11 mouse cellular contexts compared by ENCODE assay signal in genomic region chr5:64595220-64595619, GRCm38 (mm10).
DNase-seq lines count a peak whose midpoint lies in the region; ATAC-seq and TF ChIP-seq lines count a peak whose summit lies in the region.
"Had no signal": no experiment of that assay in that cellular context is flagged by ENCODE, and none has a peak within 500 bp of the region (broad histone marks: within the 10 kb centered on the region; RNA-seq: fewer than 3 reads in every experiment).

No protein-coding gene starts in this region.

- H3K9ac ChIP-seq in midbrain, embryonic 11.5 days (ENCODE audit: low read length) = no peak overlapping the region
- no peak overlapping the region for H3K9ac ChIP-seq in midbrain, embryonic 14.5 days (replicated peaks; ENCODE audit: low read length)
- H3K9ac ChIP-seq in hindbrain, embryonic 11.5 days (ENCODE audit: low read depth, low read length) = no peak overlapping the region
- H3K9ac ChIP-seq in limb, embryonic 14.5 days (ENCODE audit: low read depth, low read length, severe bottlenecking) = no peak overlapping the region
- H3K9ac ChIP-seq: embryonic facial prominence, embryonic 13.5 days had no signal

- no peak overlapping the region for H3K4me2 ChIP-seq in midbrain, embryonic 11.5 days
- H3K4me2 ChIP-seq in midbrain, embryonic 14.5 days (ENCODE audit: low read length) = no peak overlapping the region
- no peak overlapping the region for H3K4me2 ChIP-seq in hindbrain, embryonic 11.5 days (replicated peaks; ENCODE audit: low read depth, low read length)
- no peak overlapping the region for H3K4me2 ChIP-seq in limb, embryonic 14.5 days (replicated peaks; ENCODE audit: low read depth, low read length, severe bottlenecking)

- H3K4me3 ChIP-seq in midbrain, embryonic 11.5 days (ENCODE audit: low read depth, low read length) = no peak overlapping the region
- no peak overlapping the region for H3K4me3 ChIP-seq in midbrain, embryonic 14.5 days (replicated peaks; ENCODE audit: low read depth, low read length)
- H3K4me3 ChIP-seq in hindbrain, embryonic 11.5 days (ENCODE audit: low read depth, low read length) = no peak overlapping the region
- H3K4me3 ChIP-seq in limb, embryonic 14.5 days (replicated peaks; ENCODE audit: low read length) = no peak overlapping the region
- H3K4me3 ChIP-seq: embryonic facial prominence, embryonic 13.5 days; heart, adult 2 months had no signal

- no peaks in the 10 kb centered on the region for H3K9me3 ChIP-seq in midbrain, embryonic 11.5 days (ENCODE audit: control insufficient read depth, low read length)
- no peaks in the 10 kb centered on the region for H3K9me3 ChIP-seq in midbrain, embryonic 14.5 days (ENCODE audit: control insufficient read depth, low read length)
- H3K9me3 ChIP-seq in hindbrain, embryonic 11.5 days (ENCODE audit: control insufficient read depth, low read length) = no peaks in the 10 kb centered on the region
- no peaks in the 10 kb centered on the region for H3K9me3 ChIP-seq in limb, embryonic 14.5 days (ENCODE audit: control insufficient read depth, low read length)
- H3K9me3 ChIP-seq: embryonic facial prominence, embryonic 13.5 days had no signal

- 52% methylated on average over 3 of the region's 3 CpGs for WGBS in midbrain, embryonic 11.5 days
- 29% methylated on average over 3 of the region's 3 CpGs for WGBS in midbrain, embryonic 14.5 days
- 44% methylated on average over 3 of the region's 3 CpGs for WGBS in hindbrain, embryonic 11.5 days
- 35% methylated on average over 3 of the region's 3 CpGs for WGBS in limb, embryonic 14.5 days

- intact Hi-C loops in gastrocnemius, postnatal 14 days (cut with DNase I; ENCODE audit: low total_unique reads) = no loop called here

- TF ChIP-seq POLR2A in limb, embryonic 14.5 days (IDR thresholded peaks at IDR 0.05; ENCODE audit: borderline replicate concordance, extremely low read depth, insufficient read depth, insufficient read length) = no peak

- peak; percentile 54 for DNase-seq in gastrocnemius, postnatal 14 days
- no peak for DNase-seq in gastrocnemius, postnatal 25 days
- peak; percentile 68 for DNase-seq in midbrain, embryonic 11.5 days (ENCODE audit: low spot score, missing footprints)
- no peak for DNase-seq in midbrain, embryonic 14.5 days
- peak; percentile 35 for DNase-seq in hindbrain, embryonic 11.5 days (ENCODE audit: low spot score)
- DNase-seq in limb, embryonic 14.5 days (ENCODE audit: low spot score) = no peak
- DNase-seq in adrenal gland, postnatal 4 days (ENCODE audit: low spot score in 2 of 2) = no peak
- DNase-seq in urinary bladder, postnatal 25 days (ENCODE audit: low spot score) = no peak
- DNase-seq: cerebellum, adult 8-10 months; heart, adult 2 months had no signal

- peaks cover 4% of the 10 kb centered on the region; the same call in 1 of the 2 replicates for H3K4me1 ChIP-seq in midbrain, embryonic 11.5 days (ENCODE audit: control insufficient read depth, insufficient read depth, low read length)
- H3K4me1 ChIP-seq in midbrain, embryonic 14.5 days (ENCODE audit: control insufficient read depth, insufficient read depth, low read length) = peaks cover 16% of the 10 kb centered on the region; the same call in 1 of the 2 replicates
- peaks cover 2% of the 10 kb centered on the region; the same call in 1 of the 2 replicates for H3K4me1 ChIP-seq in hindbrain, embryonic 11.5 days (replicated peaks; ENCODE audit: control insufficient read depth, insufficient read depth, low read length)
- peaks cover 31% of the 10 kb centered on the region for H3K4me1 ChIP-seq in limb, embryonic 14.5 days (ENCODE audit: control insufficient read depth, insufficient read depth, low read length)

- ATAC-seq in midbrain, embryonic 11.5 days (ENCODE audit: low FRiP score) = peak; percentile 52
- ATAC-seq in midbrain, embryonic 14.5 days (ENCODE audit: low FRiP score, low TSS enrichment) = no peak
- peak; percentile 71; the same call in 1 of the 2 replicates for ATAC-seq in hindbrain, embryonic 11.5 days (ENCODE audit: low FRiP score)
- ATAC-seq in limb, embryonic 14.5 days (ENCODE audit: low FRiP score, low read depth) = no peak

- no peaks in the 10 kb centered on the region for H3K27me3 ChIP-seq in midbrain, embryonic 11.5 days (ENCODE audit: control insufficient read depth, insufficient read depth, low read length)
- no peaks in the 10 kb centered on the region for H3K27me3 ChIP-seq in midbrain, embryonic 14.5 days (ENCODE audit: control insufficient read depth, insufficient read depth, low read length)
- H3K27me3 ChIP-seq in hindbrain, embryonic 11.5 days (ENCODE audit: control insufficient read depth, insufficient read depth, low read length) = no peaks in the 10 kb centered on the region
- no peaks in the 10 kb centered on the region for H3K27me3 ChIP-seq in limb, embryonic 14.5 days (ENCODE audit: control insufficient read depth, insufficient read depth, low read length)
- H3K27me3 ChIP-seq: embryonic facial prominence, embryonic 13.5 days had no signal

- no peaks in the 10 kb centered on the region for H3K36me3 ChIP-seq in midbrain, embryonic 11.5 days (ENCODE audit: control insufficient read depth, insufficient read depth, low read length)
- no peaks in the 10 kb centered on the region for H3K36me3 ChIP-seq in midbrain, embryonic 14.5 days (ENCODE audit: control insufficient read depth, insufficient read depth, low read length)
- no peaks in the 10 kb centered on the region for H3K36me3 ChIP-seq in hindbrain, embryonic 11.5 days (ENCODE audit: control insufficient read depth, insufficient read depth, low read length)
- no peaks in the 10 kb centered on the region for H3K36me3 ChIP-seq in limb, embryonic 14.5 days (ENCODE audit: control insufficient read depth, insufficient read depth, low read length)
- H3K36me3 ChIP-seq: embryonic facial prominence, embryonic 13.5 days had no signal

- H3K27ac ChIP-seq in midbrain, embryonic 11.5 days (ENCODE audit: low read depth, low read length) = no peak overlapping the region
- no peak overlapping the region for H3K27ac ChIP-seq in midbrain, embryonic 14.5 days (replicated peaks; ENCODE audit: low read depth, low read length)
- no peak overlapping the region for H3K27ac ChIP-seq in hindbrain, embryonic 11.5 days (ENCODE audit: low read depth, low read length)
- peak overlapping the region; percentile 65 for H3K27ac ChIP-seq in limb, embryonic 14.5 days (replicated peaks; ENCODE audit: low read depth, low read length)

Comparison
In these comparisons a context has a peak if more than half of its experiments do, and no peak if none do; other contexts are left out.
1. DNase-seq: peak in gastrocnemius, postnatal 14 days (single experiment), midbrain, embryonic 11.5 days (single experiment) and hindbrain, embryonic 11.5 days (single experiment); none in gastrocnemius, postnatal 25 days (single experiment), midbrain, embryonic 14.5 days (single experiment), limb, embryonic 14.5 days (single experiment), adrenal gland, postnatal 4 days (0 of 2) and urinary bladder, postnatal 25 days (single experiment).
2. ATAC-seq: peak in midbrain, embryonic 11.5 days (single experiment) and hindbrain, embryonic 11.5 days (single experiment); none in midbrain, embryonic 14.5 days (single experiment) and limb, embryonic 14.5 days (single experiment).